Mouse (Mus musculus): ENCODE data around the gene Ap2b1. TPM values are rescaled to one million over a fixed set of nuclear protein-coding genes. Genes with fewer than 3 reads are reported as not detected.

Gene Ap2b1
- polyA plus RNA-seq, 1 experiment from 2014 or later: 116 TPM

GRCm38 (mm10) chr11:83432533-83432932, 133.7 kb downstream of the Ap2b1 start:
- no peak overlapping the region for H3K27ac ChIP-seq
- 78% methylated on average over 2 of the region's 2 CpGs for WGBS
- no peak overlapping the region for H3K4me3 ChIP-seq (replicated peaks)
- H3K9me3 ChIP-seq: no peaks in the 10 kb centered on the region
- peaks cover 27% of the 10 kb centered on the region for H3K27me3 ChIP-seq
- H3K9ac ChIP-seq (replicated peaks): no peak overlapping the region
- no peak overlapping the region for H3K4me2 ChIP-seq (replicated peaks)
- ATAC-seq: no peak
- H3K36me3 ChIP-seq: no peaks in the 10 kb centered on the region
- H3K4me1 ChIP-seq (replicated peaks): peaks cover 5% of the 10 kb centered on the region; the same call in 1 of the 2 replicates

GRCm38 (mm10) chr11:83437377-83437776, 138.6 kb downstream of the Ap2b1 start, which contains the start of gene 1700020L24Rik:
Gene 1700020L24Rik (plus strand): TSS chr11:83437677.
- H3K9me3 ChIP-seq: no peaks in the 10 kb centered on the region
- H3K4me1 ChIP-seq (replicated peaks): 0 out of 2 replicates have a peak, but pooled peaks cover 6% of the 10 kb centered on the region
- H3K27me3 ChIP-seq: peaks cover 30% of the 10 kb centered on the region
- H3K9ac ChIP-seq (replicated peaks): no peak within 1 kb of the TSS
- H3K4me2 ChIP-seq (replicated peaks): no peak within 1 kb of the TSS
- no peaks in the 10 kb centered on the region for H3K36me3 ChIP-seq
- no peak for ATAC-seq
- no peak within 1 kb of the TSS for H3K4me3 ChIP-seq (replicated peaks)
- 96% methylated on average over 1 of the region's 1 CpGs for WGBS
- no peak within 1 kb of the TSS for H3K27ac ChIP-seq

GRCm38 (mm10) chr11:83439426-83440060, 140.7 kb downstream of the Ap2b1 start:
- Histone ChIP-seq H3K4me1 (replicated peaks) (peaks cover 12% of the 10 kb centered on the region), H3K4me2 (replicated peaks) (peak overlapping the region; percentile 86), H3K27me3 (peaks cover 52% of the 10 kb centered on the region), H3K27ac (no peak overlapping the region), H3K9ac (replicated peaks) (peak overlapping the region; percentile 70), H3K4me3 (replicated peaks) (peak overlapping the region; percentile 60), H3K36me3 (no peaks in the 10 kb centered on the region), H3K9me3 (no peaks in the 10 kb centered on the region)
- ATAC-seq: no peak
- 33% methylated on average over 11 of the region's 11 CpGs for WGBS

GRCm38 (mm10) chr11:83440081-83441064, 141.5 kb downstream of the Ap2b1 start:
- Histone ChIP-seq H3K27me3 (peaks cover 60% of the 10 kb centered on the region), H3K9me3 (no peaks in the 10 kb centered on the region), H3K4me1 (replicated peaks) (peaks cover 16% of the 10 kb centered on the region), H3K9ac (replicated peaks) (peak overlapping the region; percentile 70), H3K4me3 (replicated peaks) (peak overlapping the region; percentile 60), H3K36me3 (no peaks in the 10 kb centered on the region), H3K27ac (no peak overlapping the region), H3K4me2 (replicated peaks) (peak overlapping the region; percentile 86)
- WGBS: under 1% methylated on average over 64 of the region's 75 CpGs
- peak; percentile 97 for ATAC-seq

GRCm38 (mm10) chr11:83441235-83441634, 142.4 kb downstream of the Ap2b1 start:
- H3K9ac ChIP-seq (replicated peaks): no peak overlapping the region
- H3K27ac ChIP-seq: no peak overlapping the region
- no peaks in the 10 kb centered on the region for H3K36me3 ChIP-seq
- peaks cover 16% of the 10 kb centered on the region for H3K4me1 ChIP-seq (replicated peaks)
- H3K4me3 ChIP-seq (replicated peaks): no peak overlapping the region
- ATAC-seq: no peak; the same call in 1 of the 2 replicates
- H3K9me3 ChIP-seq: no peaks in the 10 kb centered on the region
- 44% methylated on average over 7 of the region's 7 CpGs for WGBS
- H3K27me3 ChIP-seq: peaks cover 69% of the 10 kb centered on the region
- no peak overlapping the region for H3K4me2 ChIP-seq (replicated peaks)

GRCm38 (mm10) chr11:83442596-83443267, 143.9 kb downstream of the Ap2b1 start:
- no peak overlapping the region for H3K27ac ChIP-seq
- H3K4me2 ChIP-seq (replicated peaks): peak overlapping the region; percentile 46
- H3K36me3 ChIP-seq: no peaks in the 10 kb centered on the region
- H3K9ac ChIP-seq (replicated peaks): no peak overlapping the region
- peaks cover 71% of the 10 kb centered on the region for H3K27me3 ChIP-seq
- H3K9me3 ChIP-seq: no peaks in the 10 kb centered on the region
- 15% methylated on average over 29 of the region's 29 CpGs for WGBS
- peaks cover 16% of the 10 kb centered on the region for H3K4me1 ChIP-seq (replicated peaks)
- peak overlapping the region; percentile 22 for H3K4me3 ChIP-seq (replicated peaks)
- ATAC-seq: peak; percentile 18; the same call in 1 of the 2 replicates

GRCm38 (mm10) chr11:83443824-83444223, 145.0 kb downstream of the Ap2b1 start:
- no peak overlapping the region for H3K9ac ChIP-seq (replicated peaks)
- no peaks in the 10 kb centered on the region for H3K36me3 ChIP-seq
- WGBS: 12% methylated on average over 7 of the region's 7 CpGs
- peaks cover 24% of the 10 kb centered on the region for H3K4me1 ChIP-seq (replicated peaks)
- no peaks in the 10 kb centered on the region for H3K9me3 ChIP-seq
- peaks cover 68% of the 10 kb centered on the region for H3K27me3 ChIP-seq
- no peak overlapping the region for H3K4me2 ChIP-seq (replicated peaks)
- ATAC-seq: no peak
- H3K27ac ChIP-seq: no peak overlapping the region
- H3K4me3 ChIP-seq (replicated peaks): no peak overlapping the region

GRCm38 (mm10) chr11:83445001-83445400, 146.2 kb downstream of the Ap2b1 start:
- peaks cover 32% of the 10 kb centered on the region for H3K4me1 ChIP-seq (replicated peaks)
- ATAC-seq: no peak
- H3K9ac ChIP-seq (replicated peaks): no peak overlapping the region

GRCm38 (mm10) chr11:83447612-83448011, 148.8 kb downstream of the Ap2b1 start:
- H3K9ac ChIP-seq (replicated peaks): 0 out of 2 replicates have a peak overlapping the region, but pooled peaks have one; percentile 7
- 76% methylated on average over 10 of the region's 10 CpGs for WGBS
- H3K4me2 ChIP-seq (replicated peaks): no peak overlapping the region
- ATAC-seq: no peak
- peaks cover 25% of the 10 kb centered on the region for H3K4me1 ChIP-seq (replicated peaks)
- H3K27me3 ChIP-seq: peaks cover 45% of the 10 kb centered on the region
- H3K27ac ChIP-seq: no peak overlapping the region
- H3K36me3 ChIP-seq: no peaks in the 10 kb centered on the region
- no peak overlapping the region for H3K4me3 ChIP-seq (replicated peaks)
- no peaks in the 10 kb centered on the region for H3K9me3 ChIP-seq

More at GRCm38 (mm10) chr11:83445001-83445400, 146.2 kb downstream of the Ap2b1 start:
- peak overlapping the region; percentile 31 for H3K4me2 ChIP-seq (replicated peaks)
- H3K36me3 ChIP-seq: no peaks in the 10 kb centered on the region
- 0 out of 2 replicates have a peak overlapping the region, but pooled peaks have one; percentile 7 for H3K4me3 ChIP-seq (replicated peaks)
- WGBS: 27% methylated on average over 19 of the region's 19 CpGs
- H3K27ac ChIP-seq: no peak overlapping the region
- H3K9me3 ChIP-seq: no peaks in the 10 kb centered on the region
- peaks cover 63% of the 10 kb centered on the region for H3K27me3 ChIP-seq

- Histone ChIP-seq H3K4me2 (replicated peaks) (no peak overlapping the region), H3K4me1 (replicated peaks) (peaks cover 22% of the 10 kb centered on the region), H3K27me3 (peaks cover 39% of the 10 kb centered on the region), H3K27ac (no peak overlapping the region), H3K9me3 (no peaks in the 10 kb centered on the region), H3K9ac (replicated peaks) (no peak overlapping the region), H3K4me3 (replicated peaks) (no peak overlapping the region), H3K36me3 (no peaks in the 10 kb centered on the region)
- 47% methylated on average over 16 of the region's 16 CpGs for WGBS
- ATAC-seq: 0 out of 2 replicates have a peak, but pooled peaks have one; percentile 24
Observed at GRCm38 (mm10) chr11:83448021-83448926, 149.4 kb downstream of the Ap2b1 start.

GRCm38 (mm10) chr11:83448927-83449236, 150.1 kb downstream of the Ap2b1 start:
- Histone ChIP-seq H3K9me3 (no peaks in the 10 kb centered on the region), H3K9ac (replicated peaks) (no peak overlapping the region), H3K4me2 (replicated peaks) (no peak overlapping the region), H3K36me3 (no peaks in the 10 kb centered on the region), H3K4me1 (replicated peaks) (peaks cover 22% of the 10 kb centered on the region), H3K27ac (no peak overlapping the region), H3K27me3 (peaks cover 33% of the 10 kb centered on the region), H3K4me3 (replicated peaks) (no peak overlapping the region)
- no peak for ATAC-seq
